Mouse (Mus musculus) myocyte (in vitro differentiated cells): ENCODE measurements at regions not wholly inside any gene's neighbourhood (a gene's known extent, or its start where the extent isn't known, plus 50 kb on each side); places are given as distances from the start of the nearest gene placed in this dataset.

Experiments
- E2F4 ChIP-seq: IDR thresholded peaks from one replicate; pipeline ENCODE4 v1.6.1; 2011; ENCODE audit warnings: mild to moderate bottlenecking, control low read depth, moderate library complexity; ENCODE audit not compliant: insufficient read depth
- MYOG ChIP-seq, 3 experiments: IDR thresholded peaks; one replicate each; pipeline ENCODE4 v1.6.1; 2011; ENCODE audit warnings: control low read depth in 2 of 3, low read depth in 2 of 3, mild to moderate bottlenecking in 2 of 3; ENCODE audit not compliant: insufficient read length in 2 of 3, control insufficient read depth in 1 of 3, insufficient read depth in 1 of 3
- POLR2A ChIP-seq: IDR thresholded peaks from one replicate; pipeline ENCODE4 v1.6.1; 2011; ENCODE audit warnings: low read depth, mild to moderate bottlenecking, control low read depth, moderate library complexity; ENCODE audit not compliant: insufficient read length
- POLR2AphosphoS2 ChIP-seq: IDR thresholded peaks from one replicate; pipeline ENCODE4 v1.6.1; 2011; ENCODE audit warnings: low read depth, control low read depth; ENCODE audit not compliant: insufficient read length
- TCF3 ChIP-seq: IDR thresholded peaks from one replicate; pipeline ENCODE4 v1.6.1; 2011; ENCODE audit warnings: low read depth, control low read depth; ENCODE audit not compliant: insufficient read length

- TF ChIP-seq POLR2A (no peak), MYOG (IDR thresholded peaks at IDR 0.05; ENCODE audit: control insufficient read depth in 1 of 3, insufficient read depth in 1 of 3, insufficient read length in 2 of 3, low read depth in 2 of 3) (peak in 1 of 3 experiments; percentile 1), POLR2AphosphoS2 (peak; percentile 14), TCF3 (no peak), E2F4 (no peak)
Measured at GRCm38 (mm10) chrX:11664330-11665061, 336.9 kb downstream of the H2al1j start.
